Mouse (Mus musculus): ENCODE measurements around the gene Ugt1a5. TPM values are rescaled to one million over a fixed set of nuclear protein-coding genes. Genes with fewer than 3 reads are reported as not detected.
"Not testable (repeated sequence)": the region's sequence is repeated elsewhere in the genome, so short reads cannot be mapped to it uniquely, and the experiment has no call there.

Gene Ugt1a5
- total RNA-seq, 1 experiment, result not detected

DNA sequence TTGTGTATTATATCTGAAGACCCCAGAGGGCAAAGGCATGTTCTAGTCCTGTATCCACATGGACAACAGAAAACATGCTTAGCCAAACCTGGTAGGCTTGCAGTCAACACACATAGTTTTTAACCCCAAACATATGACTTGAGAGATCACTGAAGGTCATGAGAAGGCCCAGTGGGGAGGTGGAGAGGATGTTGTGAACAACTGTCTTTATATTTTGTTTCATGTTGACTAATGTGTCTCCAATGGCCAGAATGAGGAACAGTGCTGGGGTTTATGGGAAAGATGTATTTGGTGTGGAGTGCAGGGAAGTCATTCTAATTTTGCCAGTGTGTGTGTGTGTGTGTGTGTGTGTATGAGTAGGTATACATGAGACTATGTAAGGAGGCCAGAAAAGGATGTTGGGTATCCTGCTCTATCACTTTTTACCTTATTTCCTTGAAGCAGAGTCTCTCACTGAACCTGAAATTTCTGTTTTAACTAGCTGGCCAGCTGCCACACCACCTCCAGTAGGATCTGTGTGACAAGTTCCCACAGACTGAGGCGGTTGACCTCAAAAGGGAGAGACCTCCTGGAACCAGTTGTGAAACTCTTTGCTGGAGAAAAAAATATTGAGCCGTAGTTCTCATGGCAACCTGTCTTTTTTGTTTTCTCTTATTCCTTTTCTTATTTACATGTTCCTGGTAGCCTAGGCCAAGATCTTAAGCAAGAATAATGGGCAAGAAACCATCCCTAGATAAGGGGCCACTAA, 58.4 kb downstream of the Ugt1a5 start:
- no peak overlapping the region for H3K27ac ChIP-seq (ENCODE audit: insufficient read depth, low read depth, low read length, poor library complexity, severe bottlenecking)
- in situ Hi-C loops (cut with MboI; ENCODE audit: low sequenced_read_pairs in 2 of 2, unreplicated experiment in 2 of 2), result no loop called here
- no peaks in the 10 kb centered on the region for H3K4me1 ChIP-seq (ENCODE audit: control insufficient read depth in 2 of 2, insufficient read depth in 2 of 2, low read length in 2 of 2, poor library complexity in 1 of 2)
- H3K4me3 ChIP-seq (ENCODE audit: insufficient read depth in 1 of 2, low read depth in 1 of 2, low read length in 2 of 2, poor library complexity in 1 of 2, severe bottlenecking in 1 of 2), result no peak overlapping the region
- H3K36me3 ChIP-seq (ENCODE audit: control insufficient read depth, insufficient read depth, low read length, poor library complexity, severe bottlenecking), result no peaks in the 10 kb centered on the region
- H3K9ac ChIP-seq (ENCODE audit: insufficient read depth, low read depth, low read length, poor library complexity, severe bottlenecking), result no peak overlapping the region
- DNase-seq (ENCODE audit: low read depth, low spot score), result no peak
- TF ChIP-seq CHD2 (IDR thresholded peaks at IDR 0.05; ENCODE audit: low read depth, low read length) (no peak), HCFC1 (IDR thresholded peaks at IDR 0.05; ENCODE audit: borderline replicate concordance, insufficient read depth, low read length) (no peak), MAFK (IDR thresholded peaks at IDR 0.05; ENCODE audit: insufficient read depth, low read depth, low read length) (no peak), ZNF384 (IDR thresholded peaks at IDR 0.05; ENCODE audit: low read depth, low read length) (no peak), ZC3H11A (IDR thresholded peaks at IDR 0.05; ENCODE audit: borderline replicate concordance, low read depth, low read length) (no peak)
- H3K9me3 ChIP-seq (ENCODE audit: control insufficient read depth, insufficient read depth, low read depth, low read length), result no peaks in the 10 kb centered on the region

- DNase-seq (ENCODE audit: low read depth, low spot score); H3K27ac ChIP-seq (ENCODE audit: insufficient read depth, low read depth, low read length, poor library complexity, severe bottlenecking); H3K4me1 ChIP-seq (ENCODE audit: control insufficient read depth in 2 of 2, insufficient read depth in 2 of 2, low read length in 2 of 2, poor library complexity in 1 of 2); in situ Hi-C loops (cut with MboI; ENCODE audit: low sequenced_read_pairs in 2 of 2, unreplicated experiment in 2 of 2); H3K9me3 ChIP-seq (ENCODE audit: control insufficient read depth, insufficient read depth, low read depth, low read length); H3K4me3 ChIP-seq (ENCODE audit: insufficient read depth in 1 of 2, low read depth in 1 of 2, low read length in 2 of 2, poor library complexity in 1 of 2, severe bottlenecking in 1 of 2); H3K9ac ChIP-seq (ENCODE audit: insufficient read depth, low read depth, low read length, poor library complexity, severe bottlenecking); H3K36me3 ChIP-seq (ENCODE audit: control insufficient read depth, insufficient read depth, low read length, poor library complexity, severe bottlenecking): not testable (repeated sequence)
These were observed 59.5 kb downstream of the Ugt1a5 start for GRCm38 (mm10) chr1:88225301-88225700.

GRCm38 (mm10) chr1:88225741-88226140, 59.9 kb downstream of the Ugt1a5 start:
- Histone ChIP-seq H3K36me3 (ENCODE audit: control insufficient read depth, insufficient read depth, low read length, poor library complexity, severe bottlenecking) (no peaks in the 10 kb centered on the region), H3K9me3 (ENCODE audit: control insufficient read depth, insufficient read depth, low read depth, low read length) (no peaks in the 10 kb centered on the region), H3K4me3 (ENCODE audit: insufficient read depth in 1 of 2, low read depth in 1 of 2, low read length in 2 of 2, poor library complexity in 1 of 2, severe bottlenecking in 1 of 2) (no peak overlapping the region), H3K27ac (ENCODE audit: insufficient read depth, low read depth, low read length, poor library complexity, severe bottlenecking) (no peak overlapping the region), H3K4me1 (ENCODE audit: control insufficient read depth in 2 of 2, insufficient read depth in 2 of 2, low read length in 2 of 2, poor library complexity in 1 of 2) (no peaks in the 10 kb centered on the region), H3K9ac (ENCODE audit: insufficient read depth, low read depth, low read length, poor library complexity, severe bottlenecking) (no peak overlapping the region)
- no peak for TF ChIP-seq HCFC1 (IDR thresholded peaks at IDR 0.05; ENCODE audit: borderline replicate concordance, insufficient read depth, low read length)
- TF ChIP-seq ZC3H11A (IDR thresholded peaks at IDR 0.05; ENCODE audit: borderline replicate concordance, low read depth, low read length), result no peak
- no peak for TF ChIP-seq CHD2 (IDR thresholded peaks at IDR 0.05; ENCODE audit: low read depth, low read length)
- TF ChIP-seq MAFK (IDR thresholded peaks at IDR 0.05; ENCODE audit: insufficient read depth, low read depth, low read length), result no peak
- TF ChIP-seq ZNF384 (IDR thresholded peaks at IDR 0.05; ENCODE audit: low read depth, low read length), result no peak
- DNase-seq (ENCODE audit: low read depth, low spot score), result no peak
- in situ Hi-C loops (cut with MboI; ENCODE audit: low sequenced_read_pairs in 2 of 2, unreplicated experiment in 2 of 2), result no loop called here

GRCm38 (mm10) chr1:88226670-88227379, 61.0 kb downstream of the Ugt1a5 start, which contains the start of gene Mroh2a:
Gene Mroh2a, plus strand, starts transcription at chr1:88226986.
- Histone ChIP-seq H3K9ac (ENCODE audit: insufficient read depth, low read depth, low read length, poor library complexity, severe bottlenecking) (no peak within 1 kb of the TSS), H3K9me3 (ENCODE audit: control insufficient read depth, insufficient read depth, low read depth, low read length) (no peaks in the 10 kb centered on the region), H3K4me1 (ENCODE audit: control insufficient read depth in 2 of 2, insufficient read depth in 2 of 2, low read length in 2 of 2, poor library complexity in 1 of 2) (no peaks in the 10 kb centered on the region), H3K36me3 (ENCODE audit: control insufficient read depth, insufficient read depth, low read length, poor library complexity, severe bottlenecking) (no peaks in the 10 kb centered on the region), H3K27ac (ENCODE audit: insufficient read depth, low read depth, low read length, poor library complexity, severe bottlenecking) (no peak within 1 kb of the TSS), H3K4me3 (ENCODE audit: insufficient read depth in 1 of 2, low read depth in 1 of 2, low read length in 2 of 2, poor library complexity in 1 of 2, severe bottlenecking in 1 of 2) (no peak within 1 kb of the TSS)
- DNase-seq (ENCODE audit: low read depth, low spot score), result no peak
- in situ Hi-C loops (cut with MboI; ENCODE audit: low sequenced_read_pairs in 2 of 2, unreplicated experiment in 2 of 2), result no loop called here
- TF ChIP-seq ZNF384 (IDR thresholded peaks at IDR 0.05; ENCODE audit: low read depth, low read length) (no peak), CHD2 (IDR thresholded peaks at IDR 0.05; ENCODE audit: low read depth, low read length) (no peak), MAFK (IDR thresholded peaks at IDR 0.05; ENCODE audit: insufficient read depth, low read depth, low read length) (no peak), HCFC1 (IDR thresholded peaks at IDR 0.05; ENCODE audit: borderline replicate concordance, insufficient read depth, low read length) (no peak), ZC3H11A (IDR thresholded peaks at IDR 0.05; ENCODE audit: borderline replicate concordance, low read depth, low read length) (no peak)

Measured in ES-E14 (cell line).